ENCODE assay signal across 14 mouse cellular contexts in the genomic region with DNA sequence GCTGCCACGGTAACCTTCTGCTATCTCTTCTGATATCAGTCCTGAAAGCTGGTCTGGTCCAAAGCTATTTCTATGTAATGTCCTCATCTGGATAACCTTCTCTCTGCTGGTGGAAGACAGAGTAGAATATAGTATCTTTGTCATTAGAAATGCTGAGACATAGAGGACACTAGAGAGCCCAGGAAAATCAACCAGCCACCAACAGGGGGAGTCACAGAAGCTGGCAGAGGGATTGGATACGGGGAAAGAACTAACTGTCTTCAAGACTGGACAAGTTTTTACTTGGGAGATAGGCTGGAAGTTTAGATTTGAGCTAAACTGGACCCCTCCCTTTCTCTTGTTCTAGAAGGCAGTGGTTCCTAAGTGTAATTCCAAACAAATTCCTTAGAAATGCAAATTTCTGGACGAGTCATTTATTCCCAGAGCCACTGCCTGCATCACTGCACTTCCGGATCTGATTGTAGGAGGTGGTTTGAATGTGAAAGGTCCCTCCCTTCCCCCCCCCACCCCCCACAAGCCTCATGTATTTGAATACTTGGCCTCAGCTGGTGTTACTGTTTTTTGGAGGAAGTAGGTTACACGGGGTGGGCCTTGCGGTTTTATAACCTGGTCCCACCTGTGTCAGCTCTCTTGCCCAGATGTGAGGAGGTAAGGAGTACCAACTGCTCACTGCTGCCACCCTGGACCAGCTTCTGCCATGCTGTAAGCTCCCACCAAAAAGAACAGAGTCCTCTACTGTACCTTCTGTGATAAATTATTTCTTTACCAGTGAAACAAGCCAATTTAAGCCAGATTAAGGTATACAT. TPM values are rescaled to one million over a fixed set of nuclear protein-coding genes. Genes with fewer than 3 reads are reported as not detected.
DNase-seq lines count a peak whose midpoint lies in the region; ATAC-seq and TF ChIP-seq lines count a peak whose summit lies in the region.
"Had no signal": no experiment of that assay in that cellular context is flagged by ENCODE, and none has a peak within 500 bp of the region (broad histone marks: within the 10 kb centered on the region; RNA-seq: fewer than 3 reads in every experiment).

No protein-coding gene starts in this region.

- H3K9ac ChIP-seq in hindbrain, embryonic 11.5 days (ENCODE audit: low read depth, low read length), result no peak overlapping the region
- no peak overlapping the region for H3K9ac ChIP-seq in hindbrain, embryonic 14.5 days
- H3K9ac ChIP-seq in midbrain, postnatal 0 days (replicated peaks; ENCODE audit: low read length, poor library complexity, severe bottlenecking), result 0 out of 2 replicates have a peak overlapping the region, but pooled peaks have one; percentile 8
- H3K9ac ChIP-seq in midbrain, embryonic 13.5 days (replicated peaks), result no peak overlapping the region
- H3K9ac ChIP-seq: heart, embryonic 12.5 days had no signal

- ATAC-seq in hindbrain, embryonic 11.5 days (ENCODE audit: low FRiP score), result no peak
- no peak for ATAC-seq in hindbrain, embryonic 14.5 days (ENCODE audit: low FRiP score)
- no peak for ATAC-seq in midbrain, postnatal 0 days (ENCODE audit: low FRiP score)
- ATAC-seq in midbrain, embryonic 13.5 days, result no peak
- ATAC-seq: intestine, embryonic 16.5 days; Patski had no signal

- no peak overlapping the region for H3K4me3 ChIP-seq in hindbrain, embryonic 11.5 days (ENCODE audit: low read depth, low read length)
- H3K4me3 ChIP-seq in hindbrain, embryonic 14.5 days (replicated peaks; ENCODE audit: low read length), result no peak overlapping the region
- H3K4me3 ChIP-seq in midbrain, postnatal 0 days (ENCODE audit: low read depth, low read length), result no peak overlapping the region
- no peak overlapping the region for H3K4me3 ChIP-seq in midbrain, embryonic 13.5 days (replicated peaks)
- H3K4me3 ChIP-seq: heart, embryonic 12.5 days; myocyte had no signal

- peak; percentile 53 for TF ChIP-seq CTCF in midbrain, postnatal 0 days (IDR thresholded peaks at IDR 0.05)

- no peaks in the 10 kb centered on the region for H3K36me3 ChIP-seq in hindbrain, embryonic 11.5 days (ENCODE audit: control insufficient read depth, insufficient read depth, low read length)
- no peaks in the 10 kb centered on the region for H3K36me3 ChIP-seq in hindbrain, embryonic 14.5 days (replicated peaks; ENCODE audit: control insufficient read depth, insufficient read depth)
- H3K36me3 ChIP-seq in midbrain, postnatal 0 days (ENCODE audit: insufficient read depth, low read length), result no peaks in the 10 kb centered on the region
- H3K36me3 ChIP-seq in midbrain, embryonic 13.5 days, result no peaks in the 10 kb centered on the region
- H3K36me3 ChIP-seq: heart, embryonic 12.5 days had no signal

- H3K4me1 ChIP-seq in hindbrain, embryonic 11.5 days (replicated peaks; ENCODE audit: control insufficient read depth, insufficient read depth, low read length), result no peaks in the 10 kb centered on the region
- H3K4me1 ChIP-seq in hindbrain, embryonic 14.5 days (replicated peaks; ENCODE audit: control insufficient read depth, insufficient read depth, low read length), result peaks cover 6% of the 10 kb centered on the region; the same call in 1 of the 2 replicates
- no peaks in the 10 kb centered on the region; the same call in 1 of the 2 replicates for H3K4me1 ChIP-seq in midbrain, postnatal 0 days (ENCODE audit: insufficient read depth, low read length)
- H3K4me1 ChIP-seq in midbrain, embryonic 13.5 days (replicated peaks), result peaks cover 6% of the 10 kb centered on the region

- H3K27ac ChIP-seq in hindbrain, embryonic 11.5 days (ENCODE audit: low read depth, low read length), result no peak overlapping the region
- H3K27ac ChIP-seq in hindbrain, embryonic 14.5 days, result no peak overlapping the region
- no peak overlapping the region for H3K27ac ChIP-seq in midbrain, postnatal 0 days (ENCODE audit: low read depth, low read length)
- no peak overlapping the region for H3K27ac ChIP-seq in midbrain, embryonic 13.5 days

- peak; percentile 38 for DNase-seq in hindbrain, embryonic 11.5 days (ENCODE audit: low spot score)
- DNase-seq in hindbrain, embryonic 14.5 days (ENCODE audit: low spot score), result no peak
- DNase-seq in midbrain, postnatal 0 days (ENCODE audit: low spot score), result peak; percentile 12
- DNase-seq in adrenal gland, postnatal 36 days, result peak; percentile 43 to 55
- DNase-seq in thymus, postnatal 36 days, result peak; percentile 47 to 72
- DNase-seq in gastrocnemius, postnatal 25 days, result no peak
- DNase-seq: cerebellum, adult 11-12 months; lung, postnatal 36 days had no signal

- no peaks in the 10 kb centered on the region for H3K9me3 ChIP-seq in hindbrain, embryonic 11.5 days (ENCODE audit: control insufficient read depth, low read length)
- H3K9me3 ChIP-seq in hindbrain, embryonic 14.5 days (ENCODE audit: control insufficient read depth, low read length), result no peaks in the 10 kb centered on the region
- H3K9me3 ChIP-seq in midbrain, postnatal 0 days (ENCODE audit: low read length), result no peaks in the 10 kb centered on the region
- H3K9me3 ChIP-seq in midbrain, embryonic 13.5 days, result no peaks in the 10 kb centered on the region
- H3K9me3 ChIP-seq: heart, embryonic 12.5 days had no signal

- no peak overlapping the region for H3K4me2 ChIP-seq in hindbrain, embryonic 11.5 days (replicated peaks; ENCODE audit: low read depth, low read length)
- H3K4me2 ChIP-seq in hindbrain, embryonic 14.5 days (replicated peaks), result no peak overlapping the region
- H3K4me2 ChIP-seq in midbrain, postnatal 0 days (ENCODE audit: low read depth, low read length, poor library complexity, severe bottlenecking), result no peak overlapping the region
- no peak overlapping the region for H3K4me2 ChIP-seq in midbrain, embryonic 13.5 days (replicated peaks)
- H3K4me2 ChIP-seq: heart, embryonic 12.5 days had no signal

- WGBS in hindbrain, embryonic 11.5 days, result 48% methylated on average over 6 of the region's 6 CpGs
- 39% methylated on average over 6 of the region's 6 CpGs for WGBS in hindbrain, embryonic 14.5 days
- 43% methylated on average over 6 of the region's 6 CpGs for WGBS in midbrain, postnatal 0 days
- 46% methylated on average over 6 of the region's 6 CpGs for WGBS in midbrain, embryonic 13.5 days

- no peaks in the 10 kb centered on the region for H3K27me3 ChIP-seq in hindbrain, embryonic 11.5 days (ENCODE audit: control insufficient read depth, insufficient read depth, low read length)
- H3K27me3 ChIP-seq in hindbrain, embryonic 14.5 days (ENCODE audit: control insufficient read depth, insufficient read depth, low read length), result no peaks in the 10 kb centered on the region
- H3K27me3 ChIP-seq in midbrain, postnatal 0 days (ENCODE audit: insufficient read depth, low read length), result no peaks in the 10 kb centered on the region
- peaks cover under 1% of the 10 kb centered on the region; the same call in 1 of the 2 replicates for H3K27me3 ChIP-seq in midbrain, embryonic 13.5 days
- H3K27me3 ChIP-seq: Patski had no signal

RNA-seq across cellular contexts. Expression of a gene that starts 2.9 kb away (rescaled TPM):
- polyA plus RNA-seq in hindbrain, embryonic 11.5 days (2014; fragmentation: Nextera tagmentation; extraction: Ambion mirVana), result 7.5 and 10.9 TPM in 2 replicates
- polyA plus RNA-seq in hindbrain, embryonic 14.5 days (2014; fragmentation: Nextera tagmentation; extraction: Ambion mirVana), result 2.9 and 3.1 TPM in 2 replicates
- 1.9 and 2.7 TPM in 2 replicates for total RNA-seq in midbrain, postnatal 0 days (2014; rRNA removed)
- polyA plus RNA-seq in midbrain, postnatal 0 days (2015; fragmentation: Nextera tagmentation; extraction: Ambion mirVana), result 1.4 and 1.9 TPM in 2 replicates
- polyA plus RNA-seq in midbrain, embryonic 13.5 days (2015; fragmentation: Nextera tagmentation; extraction: Ambion mirVana), result 1.0 and 1.7 TPM in 2 replicates
- total RNA-seq in adrenal gland, postnatal 36 days (2021), result 1 to 10 TPM; 1.3 TPM
- 1 to 10 TPM; 2.3 to 2.7 TPM for total RNA-seq in gastrocnemius, postnatal 25 days (2021)

RNA-seq across cellular contexts. Expression of a gene that starts 22.1 kb away (rescaled TPM):
- not detected in 2 replicates for polyA plus RNA-seq in hindbrain, embryonic 11.5 days (2014; fragmentation: Nextera tagmentation; extraction: Ambion mirVana)
- 11.2 and 11.6 TPM in 2 replicates for polyA plus RNA-seq in hindbrain, embryonic 14.5 days (2014; fragmentation: Nextera tagmentation; extraction: Ambion mirVana)
- 0.60 and 2.3 TPM in 2 replicates for total RNA-seq in midbrain, postnatal 0 days (2014; rRNA removed)
- polyA plus RNA-seq in midbrain, postnatal 0 days (2015; fragmentation: Nextera tagmentation; extraction: Ambion mirVana), result 0.70 and 1.5 TPM in 2 replicates
- 0.16 TPM in 1 of 2 replicates, not detected in the other for polyA plus RNA-seq in midbrain, embryonic 13.5 days (2015; fragmentation: Nextera tagmentation; extraction: Ambion mirVana)
- not detected for total RNA-seq in adrenal gland, postnatal 36 days (2021)
- total RNA-seq in gastrocnemius, postnatal 25 days (2021), result not detected
- total RNA-seq: left cerebral cortex, postnatal 36 days had no signal
- polyA plus RNA-seq: heart, embryonic 12.5 days had no signal

Comparison
In these comparisons a context has a peak if more than half of its experiments do, and no peak if none do; other contexts are left out.
1. DNase-seq: peak in hindbrain, embryonic 11.5 days (single experiment), midbrain, postnatal 0 days (single experiment), adrenal gland, postnatal 36 days (2 of 2) and thymus, postnatal 36 days (2 of 2); none in hindbrain, embryonic 14.5 days (single experiment) and gastrocnemius, postnatal 25 days (single experiment).